Mouse (Mus musculus) cerebellum, adult 11 months (tissue): Measurements from ENCODE around the gene Pcsk6.
"Not testable (repeated sequence)": the region's sequence is repeated elsewhere in the genome, so short reads cannot be mapped to it uniquely, and the experiment has no call there.

Experiments used
- DNase-seq: peaks from one replicate; pipeline ENCODE4 v3.0.0; 2022

Gene Pcsk6

GRCm38 (mm10) chr7:65884928-65885327 lies 23.4 kb downstream of the Pcsk6 start:
- no peak for DNase-seq

- no peak for DNase-seq
Measured at GRCm38 (mm10) chr7:65885819-65886218, 24.3 kb downstream of the Pcsk6 start.

- no peak for DNase-seq
Measured at GRCm38 (mm10) chr7:65891831-65892230, 30.3 kb downstream of the Pcsk6 start.

GRCm38 (mm10) chr7:65892264-65892828 lies 30.8 kb downstream of the Pcsk6 start:
- DNase-seq = no peak

GRCm38 (mm10) chr7:65893546-65893945 lies 32.0 kb downstream of the Pcsk6 start:
- no peak for DNase-seq

GRCm38 (mm10) chr7:65895262-65895661 lies 33.7 kb downstream of the Pcsk6 start:
- DNase-seq = no peak

- DNase-seq = no peak
Measured at GRCm38 (mm10) chr7:65901231-65901630, 39.7 kb downstream of the Pcsk6 start.

GRCm38 (mm10) chr7:65902471-65903180 lies 41.1 kb downstream of the Pcsk6 start:
- peak; percentile 47 for DNase-seq

GRCm38 (mm10) chr7:65903456-65903855 lies 41.9 kb downstream of the Pcsk6 start:
- DNase-seq = no peak

- DNase-seq = no peak
Measured at GRCm38 (mm10) chr7:65906528-65907272, 45.2 kb downstream of the Pcsk6 start.

- DNase-seq = no peak
Measured at GRCm38 (mm10) chr7:65909343-65910127, 48.0 kb downstream of the Pcsk6 start.

GRCm38 (mm10) chr7:65913088-65913610 lies 51.6 kb downstream of the Pcsk6 start:
- DNase-seq = no peak

- no peak for DNase-seq
Measured at GRCm38 (mm10) chr7:65914761-65915301, 53.3 kb downstream of the Pcsk6 start.

- DNase-seq = no peak
Measured at GRCm38 (mm10) chr7:65915821-65916220, 54.3 kb downstream of the Pcsk6 start.

GRCm38 (mm10) chr7:65916566-65916965 lies 55.0 kb downstream of the Pcsk6 start:
- DNase-seq = no peak

- DNase-seq = no peak
Measured at GRCm38 (mm10) chr7:65918431-65918830, 56.9 kb downstream of the Pcsk6 start.

GRCm38 (mm10) chr7:65929398-65929797 lies 67.9 kb downstream of the Pcsk6 start:
- no peak for DNase-seq

- no peak for DNase-seq
Measured at GRCm38 (mm10) chr7:65930478-65930877, 68.9 kb downstream of the Pcsk6 start.

- not testable (repeated sequence) for DNase-seq
Measured at GRCm38 (mm10) chr7:65934238-65934970, 72.9 kb downstream of the Pcsk6 start.

GRCm38 (mm10) chr7:65935211-65935610 lies 73.7 kb downstream of the Pcsk6 start:
- DNase-seq = no peak

GRCm38 (mm10) chr7:65940988-65941387 lies 79.5 kb downstream of the Pcsk6 start:
- DNase-seq = no peak
